Mouse (Mus musculus) intestine, embryonic 14.5 days (tissue): ENCODE measurements around the gene Rcor1. TPM values are rescaled to one million over a fixed set of nuclear protein-coding genes. Genes with fewer than 3 reads are reported as not detected.
A peak's percentile ranks its signal among the peaks of the same experiment; 100 is the strongest.

Experiments used
- ATAC-seq: fragments of 200-750 bp; cut with Nextera tagmentation; replicated peaks from 2 replicates; pipeline ENCODE4 v1.8.0; 2017; ENCODE audit warnings: low read depth, moderate number of reproducible peaks, moderate TSS enrichment, moderate library complexity; ENCODE audit not compliant: low FRiP score, low TSS enrichment
- DNase-seq: peaks from one replicate; pipeline ENCODE4 v3.0.0-alpha.2; 2018; ENCODE audit warnings: low spot score
- H3K27ac ChIP-seq: fragments of 300-500 bp; sonication (generic); 2 replicates; pipeline ENCODE4 v1.5.1; 2014; ENCODE audit warnings: low read depth, mild to moderate bottlenecking, control low read depth
- H3K27me3 ChIP-seq: fragments of 300-500 bp; sonication (generic); replicated peaks from 2 replicates; pipeline ENCODE4 v1.6.1; 2014; ENCODE audit warnings: low read length, control low read depth; ENCODE audit not compliant: control insufficient read depth, insufficient read depth
- H3K36me3 ChIP-seq: fragments of 300-500 bp; sonication (generic); 2 replicates; pipeline ENCODE4 v1.6.1; 2014; ENCODE audit warnings: low read length, control low read depth; ENCODE audit not compliant: control insufficient read depth, insufficient read depth
- H3K4me1 ChIP-seq: fragments of 300-500 bp; sonication (generic); replicated peaks from 2 replicates; pipeline ENCODE4 v1.6.1; 2014; ENCODE audit warnings: low read length, control low read depth, mixed read lengths; ENCODE audit not compliant: control insufficient read depth, insufficient read depth
- H3K4me2 ChIP-seq: fragments of 300-500 bp; sonication (generic); 2 replicates; pipeline ENCODE4 v1.6.1; 2014; ENCODE audit warnings: low read length
- H3K4me3 ChIP-seq: fragments of 300-500 bp; sonication (generic); 2 replicates; pipeline ENCODE4 v1.5.1; 2014; ENCODE audit warnings: low read depth, low read length, control low read depth, mixed read lengths
- H3K9ac ChIP-seq: fragments of 300-500 bp; sonication (generic); 2 replicates; pipeline ENCODE4 v1.6.1; 2014; ENCODE audit warnings: mild to moderate bottlenecking, low read length
- H3K9me3 ChIP-seq: fragments of 300-500 bp; sonication (generic); 2 replicates; pipeline ENCODE4 v1.6.1; 2016; ENCODE audit warnings: low read length, control low read depth; ENCODE audit not compliant: control insufficient read depth
- WGBS: fragments of 180-500 bp; shearing (Covaris S2); extraction: QIAGEN DNeasy Blood & Tissue Kit; methylation state at CpG from one replicate; pipeline ENCODE4 v1.1.7; 2014; 5-methylcytosine and 5-hydroxymethylcytosine counted together
- polyA plus RNA-seq: library from polyadenylated mRNA; unstranded; fragments of >200 nt; fragmentation: Nextera tagmentation; extraction: Ambion mirVana; gene quantifications from 2 replicates; pipeline ENCODE4 v1.2.1, GENCODE M21; 2014

Rcor1 gene
- 15.9 and 16.7 TPM in 2 replicates for polyA plus RNA-seq

DNA sequence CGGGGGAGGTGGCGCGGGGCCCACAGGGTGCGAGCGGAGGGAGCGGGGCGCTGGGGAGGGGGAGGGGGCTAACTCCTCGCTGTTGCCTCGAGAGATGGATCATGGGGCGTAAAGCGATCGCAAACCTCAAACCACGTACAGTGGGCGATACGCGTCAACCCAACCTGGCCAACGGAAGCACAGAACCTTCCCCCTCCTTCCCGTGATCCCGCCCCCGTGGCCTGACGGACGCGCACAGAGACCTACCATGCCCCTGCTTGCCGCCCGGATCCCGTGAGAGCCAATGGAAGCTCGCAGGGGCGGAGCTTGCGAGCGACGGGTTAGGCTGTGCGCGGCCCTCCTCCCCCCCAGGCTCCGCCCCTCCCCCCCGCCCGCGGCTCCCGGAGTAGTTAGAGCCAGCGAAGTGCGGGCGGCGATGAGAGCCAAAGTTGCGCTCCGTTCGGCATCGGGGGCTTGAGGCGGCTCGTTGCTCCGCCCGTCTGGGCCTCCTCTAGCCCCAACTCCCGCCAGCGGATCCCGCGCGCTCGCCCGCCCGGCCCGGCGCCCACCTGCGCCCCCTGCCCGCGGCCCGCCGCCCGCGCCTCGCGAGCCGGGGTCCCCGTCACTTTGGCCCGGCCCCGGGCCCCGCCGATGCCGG lies at the start of gene Rcor1:
Gene Rcor1, plus strand, starts transcription at position 376 of the 637 bp plus-strand sequence.
- H3K4me2 ChIP-seq = peak within 1 kb of the TSS; percentile 90
- peak within 1 kb of the TSS; percentile 98 for H3K27ac ChIP-seq
- no peaks in the 10 kb centered on the region for H3K27me3 ChIP-seq
- ATAC-seq (peak; percentile 96), DNase-seq (no peak)
- H3K9me3 ChIP-seq = no peaks in the 10 kb centered on the region
- peaks cover 13% of the 10 kb centered on the region; the same call in 1 of the 2 replicates for H3K36me3 ChIP-seq
- peak within 1 kb of the TSS; percentile 98 for H3K4me3 ChIP-seq
- peaks cover 25% of the 10 kb centered on the region for H3K4me1 ChIP-seq
- peak within 1 kb of the TSS; percentile 96 for H3K9ac ChIP-seq
- WGBS = under 1% methylated on average over 56 of the region's 76 CpGs

DNA sequence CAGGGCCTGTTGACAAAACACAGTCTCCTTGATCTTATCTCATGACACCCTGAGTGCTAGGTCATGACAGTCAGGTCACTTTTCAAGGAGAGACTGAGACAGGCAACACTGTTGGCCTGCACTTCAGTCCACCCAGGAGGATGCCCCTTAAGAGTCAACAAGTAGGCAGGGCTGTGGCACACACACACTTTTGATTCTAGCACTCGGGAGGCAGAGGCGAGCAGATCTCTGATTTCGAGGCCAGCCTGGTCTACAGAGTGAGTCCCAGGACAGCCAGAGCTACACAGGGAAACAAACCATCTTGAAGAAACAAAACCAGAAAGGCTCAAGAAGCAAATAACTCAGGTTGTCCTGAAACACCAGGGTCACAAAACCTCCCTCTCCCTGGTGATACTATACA lies 49.7 kb upstream of the Rcor1 start:
- Histone ChIP-seq H3K4me1 (peaks cover 9% of the 10 kb centered on the region; the same call in 1 of the 2 replicates), H3K4me2 (no peak overlapping the region), H3K36me3 (no peaks in the 10 kb centered on the region), H3K4me3 (no peak overlapping the region), H3K9me3 (no peaks in the 10 kb centered on the region), H3K9ac (no peak overlapping the region), H3K27me3 (no peaks in the 10 kb centered on the region), H3K27ac (no peak overlapping the region)
- 85% methylated on average over 3 of the region's 3 CpGs for WGBS
- DNase-seq = no peak
- ATAC-seq = no peak

DNA sequence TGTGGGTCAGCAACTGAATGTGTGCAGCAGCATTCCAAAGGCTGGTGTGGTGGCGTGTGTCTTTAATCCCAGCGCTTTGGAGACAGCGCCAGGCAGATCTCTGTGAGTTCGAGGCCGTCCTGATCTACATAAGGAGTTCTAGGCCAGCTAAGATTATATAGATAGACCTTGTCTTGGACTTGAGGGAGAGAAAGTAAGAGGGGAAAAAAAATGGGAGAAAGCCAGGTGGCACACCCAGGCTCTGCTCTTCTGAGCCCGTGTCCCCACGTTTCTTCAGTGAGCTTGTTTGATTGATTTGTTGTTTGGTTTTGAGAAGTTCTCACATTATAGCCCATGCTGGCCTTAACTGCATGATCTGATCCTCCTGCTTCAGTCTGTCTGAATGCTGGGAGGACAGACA lies 48.7 kb upstream of the Rcor1 start:
- Histone ChIP-seq H3K27me3 (no peaks in the 10 kb centered on the region), H3K9me3 (no peaks in the 10 kb centered on the region), H3K27ac (no peak overlapping the region), H3K4me1 (0 out of 2 replicates have a peak, but pooled peaks cover 9% of the 10 kb centered on the region), H3K9ac (no peak overlapping the region), H3K36me3 (no peaks in the 10 kb centered on the region), H3K4me3 (no peak overlapping the region), H3K4me2 (no peak overlapping the region)
- DNase-seq = no peak
- no peak for ATAC-seq
- WGBS = 87% methylated on average over 7 of the region's 7 CpGs

DNA sequence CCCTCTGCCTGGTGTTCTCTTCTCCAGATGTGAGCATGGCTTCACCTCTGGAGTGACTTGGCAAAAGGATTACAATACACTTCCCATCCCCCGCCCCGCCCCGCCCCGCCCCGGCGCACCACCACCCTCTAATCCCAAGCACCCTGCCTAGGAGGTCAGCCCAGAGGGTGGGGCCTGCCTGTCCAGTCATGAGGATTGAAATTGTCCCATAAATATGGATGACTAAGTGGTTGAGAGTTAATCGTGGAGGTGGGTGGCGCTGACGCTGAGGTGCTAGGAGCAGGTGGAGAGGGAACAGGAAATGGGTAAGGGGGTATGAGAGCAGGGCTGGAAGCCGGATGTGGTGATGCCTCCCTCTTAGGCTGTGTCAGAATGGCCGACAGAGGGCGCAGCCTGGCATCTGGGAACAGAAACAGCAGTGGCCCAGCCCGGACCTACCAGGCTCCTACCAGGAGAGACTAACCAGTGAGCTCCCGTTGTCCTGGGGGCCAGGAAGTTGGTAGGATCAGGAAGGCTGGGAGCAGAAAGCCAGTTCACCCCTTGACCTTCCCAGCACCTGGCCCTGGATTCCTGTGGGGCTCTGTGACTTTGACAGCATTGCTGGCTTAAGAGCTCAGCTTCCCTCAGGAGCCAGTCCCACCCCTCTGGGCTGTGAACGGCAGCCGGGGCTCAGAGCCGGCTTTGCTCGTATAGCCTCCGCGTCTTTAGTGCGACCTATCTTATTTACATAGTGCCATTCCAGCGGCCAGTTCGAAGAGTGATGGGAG lies 47.6 kb upstream of the Rcor1 start:
- ATAC-seq = peak; percentile 89
- Histone ChIP-seq H3K4me1 (0 out of 2 replicates have a peak, but pooled peaks cover 9% of the 10 kb centered on the region), H3K4me3 (peak overlapping the region; percentile 51), H3K27ac (peak overlapping the region; percentile 79), H3K9ac (peak overlapping the region; percentile 52), H3K36me3 (no peaks in the 10 kb centered on the region), H3K9me3 (no peaks in the 10 kb centered on the region), H3K27me3 (no peaks in the 10 kb centered on the region), H3K4me2 (peak overlapping the region; percentile 61)
- peak; percentile 87 for DNase-seq
- WGBS = 6% methylated on average over 23 of the region's 23 CpGs

DNA sequence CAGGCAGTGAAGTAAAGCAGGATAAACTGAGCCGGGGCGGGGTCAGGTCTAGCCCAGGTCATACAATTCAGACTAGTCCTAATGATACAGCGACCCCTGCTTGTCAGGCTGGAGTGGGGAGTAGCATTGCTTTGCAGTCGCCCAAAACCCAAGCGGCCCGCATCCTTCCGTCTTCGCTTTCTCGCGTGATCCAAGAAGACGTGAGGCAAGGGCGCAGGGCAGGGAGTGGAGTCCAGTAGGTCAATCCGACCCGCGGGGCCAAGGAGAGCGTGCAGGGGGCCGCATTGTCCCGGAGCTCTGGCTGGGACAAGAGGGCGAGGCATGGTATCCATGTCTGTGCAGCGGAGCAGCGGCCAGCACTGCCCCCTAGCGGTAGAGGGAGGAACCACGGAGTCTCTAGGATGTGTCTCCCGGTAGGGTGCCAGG lies 47.0 kb upstream of the Rcor1 start:
- Histone ChIP-seq H3K36me3 (no peaks in the 10 kb centered on the region), H3K9me3 (no peaks in the 10 kb centered on the region), H3K4me2 (peak overlapping the region; percentile 61), H3K9ac (peak overlapping the region; percentile 52), H3K4me1 (0 out of 2 replicates have a peak, but pooled peaks cover 9% of the 10 kb centered on the region), H3K27me3 (no peaks in the 10 kb centered on the region), H3K4me3 (peak overlapping the region; percentile 51), H3K27ac (peak overlapping the region; percentile 79)
- peak; percentile 99 for DNase-seq
- under 1% methylated on average over 24 of the region's 24 CpGs for WGBS
- peak; percentile 90 for ATAC-seq

DNA sequence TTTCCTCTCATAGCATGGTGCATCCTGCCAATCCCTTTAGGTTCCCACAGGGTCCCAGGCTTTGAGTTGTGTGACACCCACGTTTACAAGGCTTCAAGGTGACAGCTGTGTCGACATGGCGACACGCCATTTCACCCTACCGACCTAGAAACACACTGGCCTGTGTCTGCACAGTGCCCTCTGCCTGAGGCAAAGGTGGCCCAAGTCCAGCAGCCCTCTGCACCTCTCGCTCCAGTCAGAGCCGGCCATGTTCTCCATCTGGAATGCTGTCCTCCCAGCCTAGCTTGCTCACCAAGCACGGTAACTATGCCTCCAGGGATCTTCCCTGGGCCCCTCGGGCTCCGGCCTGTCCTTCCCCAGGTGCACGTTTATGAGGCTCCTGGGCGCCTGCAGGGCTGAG lies 46.4 kb upstream of the Rcor1 start:
- 0 out of 2 replicates have a peak, but pooled peaks cover 9% of the 10 kb centered on the region for H3K4me1 ChIP-seq
- H3K4me3 ChIP-seq = peak overlapping the region; percentile 51; the same call in 1 of the 2 replicates
- 79% methylated on average over 12 of the region's 12 CpGs for WGBS
- H3K9me3 ChIP-seq = no peaks in the 10 kb centered on the region
- ATAC-seq (no peak), DNase-seq (no peak)
- H3K27me3 ChIP-seq = no peaks in the 10 kb centered on the region
- H3K4me2 ChIP-seq = peak overlapping the region; percentile 61
- no peaks in the 10 kb centered on the region for H3K36me3 ChIP-seq
- no peak overlapping the region for H3K27ac ChIP-seq
- H3K9ac ChIP-seq = no peak overlapping the region

DNA sequence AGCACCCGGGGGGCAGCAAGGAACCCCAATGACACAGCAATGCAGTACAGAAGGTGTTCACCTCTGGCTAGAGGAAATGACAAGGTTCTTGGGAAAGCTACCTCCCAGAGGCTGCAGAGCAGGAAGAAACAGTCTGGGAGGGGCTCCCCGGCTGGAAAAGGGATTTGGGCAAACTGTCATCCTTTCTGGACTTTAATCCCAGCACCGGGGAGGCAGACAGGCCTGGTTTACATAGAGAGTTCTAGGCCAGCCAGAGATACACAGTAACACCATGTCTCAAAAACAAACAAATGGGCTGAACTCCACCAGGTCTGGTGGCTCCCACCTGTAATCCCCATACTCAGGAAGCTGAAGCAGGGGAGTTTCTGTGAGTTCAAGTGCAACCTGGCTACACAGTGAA lies 45.9 kb upstream of the Rcor1 start:
- H3K4me2 ChIP-seq = no peak overlapping the region

DNA sequence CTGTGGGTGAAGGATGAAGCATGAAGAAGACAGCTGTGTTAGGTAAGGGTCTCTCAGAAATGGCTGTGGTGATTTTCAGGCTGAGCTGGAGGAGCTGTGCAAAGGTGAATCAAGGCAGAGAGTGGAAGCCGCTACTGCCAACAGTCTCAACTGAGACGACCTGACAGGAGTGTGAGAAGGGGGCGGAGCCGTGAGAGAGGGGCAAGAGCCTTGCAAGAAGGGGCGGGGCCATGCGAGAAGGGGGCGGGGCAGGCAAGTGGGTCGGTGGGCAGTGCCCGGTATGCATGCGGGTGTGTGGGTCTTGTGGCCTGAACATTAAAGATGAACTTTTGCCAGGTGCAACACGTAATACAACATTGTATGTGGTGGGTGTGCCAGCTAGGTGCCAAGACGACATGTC lies 44.5 kb upstream of the Rcor1 start:
- H3K9me3 ChIP-seq = no peaks in the 10 kb centered on the region
- 0 out of 2 replicates have a peak, but pooled peaks cover 9% of the 10 kb centered on the region for H3K4me1 ChIP-seq
- H3K27ac ChIP-seq = no peak overlapping the region; the same call in 1 of the 2 replicates
- DNase-seq (no peak), ATAC-seq (no peak)
- H3K4me3 ChIP-seq = no peak overlapping the region
- 34% methylated on average over 12 of the region's 12 CpGs for WGBS
- no peak overlapping the region for H3K4me2 ChIP-seq
- no peaks in the 10 kb centered on the region for H3K36me3 ChIP-seq
- no peaks in the 10 kb centered on the region for H3K27me3 ChIP-seq
- no peak overlapping the region for H3K9ac ChIP-seq

More for the DNA sequence above, 45.9 kb upstream of the Rcor1 start:
- Histone ChIP-seq H3K27ac (no peak overlapping the region), H3K4me3 (no peak overlapping the region), H3K36me3 (no peaks in the 10 kb centered on the region), H3K9ac (no peak overlapping the region), H3K4me1 (0 out of 2 replicates have a peak, but pooled peaks cover 9% of the 10 kb centered on the region), H3K27me3 (no peaks in the 10 kb centered on the region), H3K9me3 (no peaks in the 10 kb centered on the region)
- WGBS = 68% methylated on average over 3 of the region's 3 CpGs
- DNase-seq = no peak
- ATAC-seq = no peak
